Mouse (Mus musculus): Measurements from ENCODE around the gene Arpc5. TPM values are rescaled to one million over a fixed set of nuclear protein-coding genes. Genes with fewer than 3 reads are reported as not detected.

Arpc5 gene
- total RNA-seq, 2 experiments from 2014 or later = 115 to 199 TPM

GRCm38 (mm10) chr1:152809541-152810252 is 43.4 kb downstream of the Arpc5 start:
- ATAC-seq (replicated peaks; ENCODE audit: poor library complexity, severe bottlenecking) = no peak

GRCm38 (mm10) chr1:152810533-152811439 is 44.4 kb downstream of the Arpc5 start:
- ATAC-seq (replicated peaks; ENCODE audit: poor library complexity, severe bottlenecking) = peak; percentile 57

DNA sequence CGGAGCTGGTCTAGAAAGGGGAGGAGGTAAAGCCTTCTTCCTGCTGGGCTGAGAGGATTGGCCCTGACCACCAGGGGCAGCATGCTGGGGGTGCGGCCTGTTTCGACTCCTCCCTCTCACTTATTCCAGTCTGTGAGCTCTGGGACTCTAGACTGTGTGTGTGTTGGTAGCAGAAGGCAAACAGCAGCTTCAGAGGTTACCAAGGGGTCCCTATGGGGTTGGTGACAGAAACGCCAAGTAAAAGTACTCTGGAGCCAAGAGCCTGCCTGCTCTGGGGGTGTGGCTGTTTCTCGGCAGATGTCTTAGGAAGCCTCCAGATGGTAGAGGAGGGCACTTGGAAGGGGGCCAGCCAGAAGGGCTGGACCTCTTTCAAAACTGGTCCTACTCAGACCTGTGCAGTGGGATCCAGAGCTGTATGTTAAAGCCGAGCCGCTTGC is 48.9 kb downstream of the Arpc5 start:
- peak; percentile 19; the same call in 1 of the 2 replicates for ATAC-seq (replicated peaks; ENCODE audit: poor library complexity, severe bottlenecking)

DNA sequence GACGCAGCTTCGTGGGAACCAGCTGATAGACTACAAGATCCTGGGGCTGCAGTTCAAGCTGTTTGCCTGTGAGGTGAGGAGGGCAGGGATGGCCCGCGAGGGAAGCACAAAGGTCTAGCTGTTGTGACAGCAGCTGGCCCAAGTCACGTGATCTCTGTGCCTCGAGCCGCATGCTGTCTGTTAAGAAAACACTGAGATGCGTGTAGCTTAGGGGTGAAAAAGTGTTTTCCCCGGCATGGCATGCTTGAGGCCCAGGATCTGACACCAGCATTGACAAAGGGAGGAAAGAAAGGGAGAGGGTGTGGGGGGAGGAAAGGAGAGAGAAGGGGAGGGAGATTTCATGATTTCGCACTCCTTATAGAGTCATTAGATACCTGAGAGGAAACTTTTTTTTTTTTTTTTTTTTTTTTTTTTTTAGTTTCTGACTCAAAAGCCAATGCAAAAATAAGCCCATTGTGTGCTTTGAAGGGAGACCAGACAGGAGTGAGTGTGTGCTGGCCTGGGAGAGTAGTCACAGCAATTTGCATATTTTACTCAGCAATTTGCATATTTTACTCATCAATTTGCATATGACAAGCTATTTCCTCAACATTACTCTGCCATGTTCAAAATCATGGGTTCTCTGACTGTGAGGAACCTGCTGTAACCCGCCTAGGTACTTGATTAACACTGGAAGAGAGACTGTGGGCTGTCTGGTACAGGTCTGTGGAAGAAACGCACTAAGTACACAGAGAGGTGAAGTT is 50.9 kb downstream of the Arpc5 start:
- ATAC-seq (replicated peaks; ENCODE audit: poor library complexity, severe bottlenecking) = no peak

DNA sequence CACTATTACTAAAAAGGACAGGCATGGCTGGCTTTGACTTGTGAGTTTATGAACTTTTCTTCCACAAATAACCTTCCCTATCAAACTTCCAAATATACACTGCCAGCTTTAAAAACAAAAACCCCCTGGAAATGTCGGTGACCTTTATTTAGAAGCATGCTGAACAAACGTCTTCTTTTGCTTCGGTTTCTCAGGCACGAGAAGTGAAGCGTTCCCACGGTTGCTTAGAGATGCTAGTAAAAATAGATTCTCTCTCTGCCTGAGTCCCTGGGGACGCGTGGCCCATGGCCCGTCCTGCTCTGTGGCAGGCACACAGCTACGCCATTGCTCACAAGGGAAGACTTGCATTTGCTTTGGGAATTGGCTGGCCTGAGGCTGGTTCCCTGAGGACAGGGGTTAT is 51.5 kb downstream of the Arpc5 start:
- no peak for ATAC-seq (replicated peaks; ENCODE audit: poor library complexity, severe bottlenecking)

DNA sequence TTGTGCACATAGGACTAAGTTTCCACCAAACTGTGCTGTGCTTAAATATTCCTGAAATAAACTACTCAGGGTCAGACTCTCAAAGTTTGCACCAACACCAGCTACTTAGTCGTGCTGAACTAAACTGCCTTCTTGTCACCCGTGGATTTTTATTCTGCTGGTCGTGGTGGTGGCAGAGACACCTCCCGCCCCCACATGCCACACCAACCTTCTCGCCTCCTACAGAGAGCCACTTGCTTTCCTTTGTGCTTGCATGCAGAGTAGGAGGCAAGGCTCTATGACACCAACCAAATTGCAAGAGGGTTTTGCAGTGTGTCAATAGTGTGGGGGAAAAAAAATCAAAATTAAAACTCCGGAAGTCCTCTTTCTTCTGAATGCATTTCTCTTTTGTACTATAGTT is 53.2 kb downstream of the Arpc5 start:
- ATAC-seq (replicated peaks; ENCODE audit: poor library complexity, severe bottlenecking) = no peak

DNA sequence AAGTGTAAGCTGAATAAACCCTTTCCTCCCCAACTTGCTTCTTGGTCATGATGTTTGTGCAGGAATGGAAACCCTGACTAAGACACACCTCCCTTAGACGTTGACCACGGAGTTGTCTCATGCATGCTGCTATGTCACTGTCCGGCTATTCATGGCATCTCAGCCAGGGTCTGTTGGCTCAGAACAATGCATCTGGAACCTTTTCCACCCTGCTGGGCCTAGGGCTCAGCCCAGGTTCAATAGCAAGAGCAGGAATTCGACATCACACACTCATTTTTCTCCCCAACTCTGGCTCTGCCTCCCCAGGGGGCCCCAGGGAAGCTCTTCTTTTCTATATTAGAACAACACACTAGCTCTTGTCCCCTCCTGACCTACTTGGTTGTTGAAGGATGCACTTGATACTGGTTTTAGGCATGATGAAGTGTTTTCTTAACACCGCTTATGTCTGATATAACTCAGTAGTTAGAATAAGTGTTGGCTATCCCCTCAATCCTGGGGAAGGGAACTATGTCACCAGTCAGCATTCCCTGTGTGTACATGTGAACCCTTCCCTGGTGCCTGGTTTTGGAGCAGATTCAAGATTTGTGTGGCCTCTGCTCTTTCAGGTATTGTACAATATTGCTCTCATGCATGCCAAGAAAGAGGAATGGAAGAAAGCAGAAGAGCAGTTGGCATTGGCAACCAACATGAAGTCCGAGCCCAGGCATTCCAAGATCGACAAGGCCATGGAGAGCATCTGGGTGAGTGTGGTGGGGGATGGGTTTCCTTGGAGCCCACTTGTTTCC is 54.8 kb downstream of the Arpc5 start:
- ATAC-seq (replicated peaks; ENCODE audit: poor library complexity, severe bottlenecking) = no peak

DNA sequence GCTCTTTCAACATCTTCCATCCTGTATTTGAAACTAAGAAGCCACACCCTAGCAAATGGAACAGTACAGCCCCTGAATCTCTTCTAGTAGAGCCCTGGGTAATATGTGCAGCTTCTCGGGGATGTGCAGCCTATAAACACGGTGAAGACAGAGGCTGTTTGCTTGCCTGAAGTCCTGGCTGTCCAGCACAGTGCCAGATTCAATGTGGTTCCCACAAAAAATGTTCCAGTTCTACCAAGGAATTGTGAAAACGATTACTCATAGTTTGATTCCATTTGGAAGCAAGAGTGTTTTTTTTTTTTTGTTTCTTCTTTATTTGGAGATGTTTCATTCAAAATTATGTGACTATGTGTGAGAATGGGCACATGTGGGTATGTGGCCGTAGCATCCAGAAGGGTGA is 55.4 kb downstream of the Arpc5 start:
- ATAC-seq (replicated peaks; ENCODE audit: poor library complexity, severe bottlenecking) = no peak

DNA sequence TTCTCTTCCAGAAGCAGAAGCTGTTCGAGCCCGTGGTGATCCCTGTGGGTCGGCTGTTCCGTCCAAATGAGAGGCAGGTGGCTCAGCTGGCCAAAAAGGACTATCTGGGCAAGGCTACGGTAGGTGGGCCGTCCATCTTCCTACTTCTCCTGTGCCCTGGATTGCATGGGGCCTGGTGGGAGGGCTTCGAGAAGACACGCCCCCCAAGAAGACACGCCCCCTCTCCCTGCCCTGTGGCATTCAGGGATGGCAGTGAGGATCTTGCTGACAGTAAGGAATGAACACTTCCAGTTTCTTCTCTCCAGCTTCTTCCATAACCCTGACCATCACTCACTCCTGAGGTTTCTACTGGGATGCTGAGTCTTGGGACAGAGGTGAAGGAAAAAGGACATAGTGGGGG is 57.9 kb downstream of the Arpc5 start:
- ATAC-seq (replicated peaks; ENCODE audit: poor library complexity, severe bottlenecking) = no peak

Other genes starting within 250 kb of the Arpc5 start
- not detected in 2 replicates for gene Apobec4, start 16.0 kb upstream of the Arpc5 start, total RNA-seq (2014; fragmentation: Nextera tagmentation)
- not detected in 2 replicates for gene Apobec4, start 16.0 kb upstream of the Arpc5 start, total RNA-seq (2017)
- 1.6 and 3.3 TPM in 2 replicates for gene Rgl1, start 191 bp upstream of the Arpc5 start, total RNA-seq (2014; fragmentation: Nextera tagmentation)
- gene Rgl1, start 191 bp upstream of the Arpc5 start, total RNA-seq (2017) = 0.46 and 2.1 TPM in 2 replicates
- 102 and 121 TPM in 2 replicates for gene Ncf2, start 33.7 kb downstream of the Arpc5 start, total RNA-seq (2014; fragmentation: Nextera tagmentation)
- gene Ncf2, start 33.7 kb downstream of the Arpc5 start, total RNA-seq (2017) = 118 and 136 TPM in 2 replicates
- gene Smg7, start 136.1 kb downstream of the Arpc5 start, total RNA-seq (2014; fragmentation: Nextera tagmentation) = 62.0 and 100 TPM in 2 replicates
- gene Smg7, start 136.1 kb downstream of the Arpc5 start, total RNA-seq (2017) = 26.0 and 31.2 TPM in 2 replicates
- not detected in 2 replicates for gene Nmnat2, start 188.5 kb downstream of the Arpc5 start, total RNA-seq (2014; fragmentation: Nextera tagmentation)
- not detected in 2 replicates for gene Nmnat2, start 188.5 kb downstream of the Arpc5 start, total RNA-seq (2017)

All from granulocyte monocyte progenitor cell, adult 5-6 weeks (primary cell).